Mouse (Mus musculus) central nervous system, embryonic 14 days (tissue): Measurements from ENCODE around the gene Dll3. TPM values are rescaled to one million over a fixed set of nuclear protein-coding genes. Genes with fewer than 3 reads are reported as not detected.

ENCODE experiments used
- polyA plus RNA-seq: library from polyadenylated mRNA; depleted of rRNA; stranded (reverse); fragments of >200 nt; gene quantifications from 2 replicates; pipeline ENCODE4 v1.2.3, GENCODE M21; 2012; rRNA removed

Gene Dll3
- 25.5 and 33.0 TPM in 2 replicates for polyA plus RNA-seq

GRCm38 (mm10) chr7:28301616-28302433 lies at the start of gene Dll3:
TSS of gene Dll3 (minus strand) at chr7:28302238.

GRCm38 (mm10) chr7:28350155-28350883 lies 48.3 kb upstream of the Dll3 start, which contains the start of gene Rps16:
TSS of gene Rps16 (plus strand) at chr7:28350652.

GRCm38 (mm10) chr7:28338108-28338998 lies 36.3 kb upstream of the Dll3 start, which contains the start of gene Supt5:
TSS of gene Supt5 (minus strand) at chr7:28338746.

GRCm38 (mm10) chr7:28311926-28312543 lies 10.0 kb upstream of the Dll3 start, which contains the start of gene Timm50:
TSS of gene Timm50 (minus strand) at chr7:28312072.

GRCm38 (mm10) chr7:28290638-28291590 lies 11.1 kb downstream of the Dll3 start, which contains the start of gene Selenov:
TSS of gene Selenov (minus strand) at chr7:28291186.

GRCm38 (mm10) chr7:28277615-28278278 lies 24.3 kb downstream of the Dll3 start, which contains the start of gene Eid2b:
TSS of gene Eid2b (plus strand) at chr7:28277739.

GRCm38 (mm10) chr7:28267129-28268041 lies 34.7 kb downstream of the Dll3 start, which contains the start of gene Eid2:
TSS of gene Eid2 (plus strand) at chr7:28267881.

Other genes with a start within 250 kb of the Dll3 start
- gene Fcgbp, start 231.0 kb downstream of the Dll3 start, polyA plus RNA-seq: 0.18 and 0.24 TPM in 2 replicates
- 0.04 and 0.05 TPM in 2 replicates for gene 9530053A07Rik, start 172.8 kb downstream of the Dll3 start, polyA plus RNA-seq
- gene Fbl, start 132.5 kb downstream of the Dll3 start, polyA plus RNA-seq: 244 and 245 TPM in 2 replicates
- 34.0 and 36.4 TPM in 2 replicates for gene Dyrk1b, start 122.8 kb downstream of the Dll3 start, polyA plus RNA-seq
- 59.8 and 66.6 TPM in 2 replicates for gene Eid2, start 34.4 kb downstream of the Dll3 start, polyA plus RNA-seq
- gene Eid2b, start 24.5 kb downstream of the Dll3 start, polyA plus RNA-seq: 29.6 and 37.8 TPM in 2 replicates
- gene Selenov, start 11.1 kb downstream of the Dll3 start, polyA plus RNA-seq: 0.65 and 0.87 TPM in 2 replicates
- 99.0 and 110 TPM in 2 replicates for gene Timm50, start 9.8 kb upstream of the Dll3 start, polyA plus RNA-seq
- gene Supt5, start 36.5 kb upstream of the Dll3 start, polyA plus RNA-seq: 122 and 126 TPM in 2 replicates
- 1,327 and 1,353 TPM in 2 replicates for gene Rps16, start 48.4 kb upstream of the Dll3 start, polyA plus RNA-seq
- gene Plekhg2, start 70.4 kb upstream of the Dll3 start, polyA plus RNA-seq: 29.3 and 33.4 TPM in 2 replicates
- gene Zfp36, start 78.0 kb upstream of the Dll3 start, polyA plus RNA-seq: 4.3 and 6.1 TPM in 2 replicates
- gene Med29, start 90.5 kb upstream of the Dll3 start, polyA plus RNA-seq: 46.6 and 46.8 TPM in 2 replicates
- 111 and 114 TPM in 2 replicates for gene Paf1, start 90.7 kb upstream of the Dll3 start, polyA plus RNA-seq
- 5.3 and 6.4 TPM in 2 replicates for gene Gmfg, start 135.2 kb upstream of the Dll3 start, polyA plus RNA-seq
- 40.4 and 41.7 TPM in 2 replicates for gene Lrfn1, start 149.7 kb upstream of the Dll3 start, polyA plus RNA-seq
- not detected in 2 replicates for gene Ifnl2, start 208.2 kb upstream of the Dll3 start, polyA plus RNA-seq
- not detected in 2 replicates for gene Ifnl3, start 220.6 kb upstream of the Dll3 start, polyA plus RNA-seq
- not detected in 2 replicates for gene Sycn, start 238.6 kb upstream of the Dll3 start, polyA plus RNA-seq
- gene Nccrp1, start 245.0 kb upstream of the Dll3 start, polyA plus RNA-seq: 0.10 and 0.20 TPM in 2 replicates